Mouse (Mus musculus) kidney, adult 8-10 months (tissue): ENCODE results near the gene Fcho2.

Experiments
- DNase-seq, 2 experiments: peaks; one replicate each; pipeline ENCODE4 v3.0.0; 2022

Fcho2 gene

DNA sequence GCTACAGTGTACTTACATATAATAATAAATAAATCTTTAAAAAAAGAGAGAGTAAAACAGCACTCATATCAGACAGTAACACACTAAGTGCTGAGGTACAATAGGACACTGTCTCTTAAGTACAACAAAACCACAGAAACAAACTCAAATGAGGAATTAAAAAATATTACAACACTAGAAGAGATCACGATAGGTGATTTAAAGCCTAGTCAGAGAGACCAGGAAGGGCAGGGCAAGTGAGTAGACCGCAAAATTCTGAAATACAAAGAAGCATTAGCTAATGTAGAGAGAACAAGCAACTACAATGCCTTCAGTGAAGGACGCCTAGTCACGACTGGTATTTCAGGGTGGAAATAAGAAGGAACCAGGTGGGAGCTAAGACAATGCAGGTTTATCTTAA lies 11.6 kb downstream of the Fcho2 start:
- no peak for DNase-seq

- no peak for DNase-seq
Observed at GRCm38 (mm10) chr13:98802957-98803356, 12.3 kb downstream of the Fcho2 start.

DNA sequence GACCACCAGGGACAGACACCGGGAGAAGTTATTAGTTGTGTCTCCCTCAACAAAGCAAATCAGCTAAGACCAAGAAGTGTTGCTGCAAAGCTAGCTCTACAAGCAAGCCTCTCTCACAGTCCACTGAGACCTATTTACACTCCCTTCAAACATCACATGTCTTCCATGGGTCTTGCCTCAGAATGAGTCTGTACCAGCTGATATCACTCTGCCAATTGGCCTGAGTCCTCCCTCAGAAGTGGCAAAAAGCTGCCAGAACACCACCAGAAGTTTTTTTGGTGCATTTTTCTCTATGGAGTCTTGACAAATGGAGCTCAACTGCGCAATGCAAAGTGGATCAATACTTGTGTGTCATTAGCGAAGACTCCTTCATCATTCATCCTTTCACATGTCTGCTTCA lies 19.7 kb downstream of the Fcho2 start:
- DNase-seq, result no peak

DNA sequence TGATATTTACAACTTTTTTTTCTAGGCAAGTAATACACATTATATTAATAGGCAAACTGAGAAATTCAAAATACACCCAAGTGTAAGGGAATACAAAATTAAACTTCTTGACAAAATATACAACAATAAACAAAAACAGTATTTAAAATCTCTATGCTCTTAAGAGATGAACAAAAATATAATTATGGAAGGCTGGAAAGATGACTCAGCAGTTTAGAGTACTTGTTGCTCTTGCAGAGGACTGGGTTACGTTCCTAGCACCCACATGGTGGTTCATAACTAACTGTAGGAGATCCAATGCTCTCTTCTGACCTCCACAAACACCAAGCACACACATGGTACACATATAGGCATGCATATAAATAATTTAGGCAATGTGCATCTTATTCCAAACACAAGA lies 22.4 kb downstream of the Fcho2 start:
- DNase-seq, result no peak

GRCm38 (mm10) chr13:98791693-98792092 lies 23.6 kb downstream of the Fcho2 start:
- DNase-seq, result no peak

GRCm38 (mm10) chr13:98786970-98787685 lies 28.1 kb downstream of the Fcho2 start:
- DNase-seq, result no peak

- no peak for DNase-seq
Observed at GRCm38 (mm10) chr13:98777959-98778358, 37.3 kb downstream of the Fcho2 start.

DNA sequence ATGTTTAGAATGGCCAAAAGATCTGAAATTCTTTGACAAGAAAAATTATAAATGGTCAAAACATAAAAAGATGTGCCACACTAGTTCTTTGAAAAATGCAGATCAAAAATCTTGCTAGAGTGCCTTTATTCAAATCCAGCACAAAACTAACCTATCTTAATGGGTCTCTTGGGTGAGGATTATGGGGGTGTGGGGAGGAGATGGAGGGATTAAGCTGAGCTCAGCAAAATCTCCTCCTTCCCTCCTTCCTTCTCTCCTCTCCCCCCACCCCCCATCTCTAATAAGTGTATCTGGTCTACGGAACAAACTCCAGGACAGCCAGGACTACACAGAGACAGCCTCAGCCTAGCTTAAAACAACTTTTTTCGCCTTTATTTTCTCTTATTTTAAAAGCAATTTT lies 43.8 kb downstream of the Fcho2 start:
- DNase-seq, result no peak

DNA sequence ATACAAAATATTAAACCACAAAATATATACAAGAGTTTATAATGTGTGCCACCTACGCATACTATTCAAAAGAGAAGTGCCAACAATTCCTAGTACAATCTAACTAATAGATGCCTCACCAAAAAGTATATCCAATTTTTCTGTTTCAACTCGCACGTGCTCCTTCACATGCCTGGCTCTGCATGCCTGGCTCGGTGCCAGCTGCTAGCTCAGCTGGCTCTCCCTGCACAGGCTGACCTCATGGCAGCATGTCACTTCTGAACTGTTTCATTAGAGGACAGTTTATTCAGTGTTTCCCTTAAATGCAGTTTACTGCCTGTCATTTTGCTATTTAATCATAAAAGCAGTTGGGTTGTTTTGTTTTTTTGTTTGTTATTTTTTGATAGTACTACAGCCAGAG lies 46.9 kb downstream of the Fcho2 start:
- DNase-seq, result peak; percentile 68 to 70

DNA sequence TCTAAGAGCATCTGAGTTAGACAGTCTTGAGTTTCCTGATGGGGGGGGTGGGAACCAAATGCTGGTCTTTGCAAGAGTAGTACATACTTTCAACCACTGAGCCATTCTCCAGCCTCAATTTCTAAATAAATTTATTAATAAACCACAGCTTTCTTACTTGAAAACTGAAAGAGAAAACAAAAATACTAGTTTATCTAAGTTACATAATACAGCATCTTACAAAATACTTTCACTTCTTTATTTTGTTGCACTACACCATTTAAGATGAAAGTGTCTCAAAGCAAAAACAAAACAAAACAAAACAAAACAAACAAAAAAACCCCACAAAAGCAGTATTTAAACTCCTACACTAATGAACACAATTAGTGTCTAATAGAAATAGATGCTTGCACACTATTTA lies 53.5 kb downstream of the Fcho2 start:
- DNase-seq, result no peak

GRCm38 (mm10) chr13:98755886-98756285 lies 59.4 kb downstream of the Fcho2 start:
- DNase-seq, result no peak

DNA sequence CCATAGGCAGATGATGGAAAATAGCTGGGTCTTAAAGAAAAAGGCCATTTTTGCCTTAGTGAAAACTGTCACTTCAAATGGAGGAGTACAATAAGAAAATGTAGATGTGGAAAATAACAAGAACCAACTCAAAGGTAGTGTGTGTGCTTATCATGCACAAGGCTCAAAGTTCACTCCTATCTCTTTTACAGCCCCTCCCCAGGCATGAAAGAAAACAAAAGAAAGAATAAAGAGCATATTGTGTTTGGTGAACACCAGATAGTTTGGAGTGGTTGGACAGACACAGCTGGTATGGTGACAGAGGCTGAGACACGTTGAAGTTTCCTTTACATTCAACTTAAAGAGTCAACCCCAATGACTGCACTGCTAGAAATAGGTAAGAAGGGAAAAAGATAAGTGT lies 70.6 kb downstream of the Fcho2 start:
- DNase-seq, result no peak

DNA sequence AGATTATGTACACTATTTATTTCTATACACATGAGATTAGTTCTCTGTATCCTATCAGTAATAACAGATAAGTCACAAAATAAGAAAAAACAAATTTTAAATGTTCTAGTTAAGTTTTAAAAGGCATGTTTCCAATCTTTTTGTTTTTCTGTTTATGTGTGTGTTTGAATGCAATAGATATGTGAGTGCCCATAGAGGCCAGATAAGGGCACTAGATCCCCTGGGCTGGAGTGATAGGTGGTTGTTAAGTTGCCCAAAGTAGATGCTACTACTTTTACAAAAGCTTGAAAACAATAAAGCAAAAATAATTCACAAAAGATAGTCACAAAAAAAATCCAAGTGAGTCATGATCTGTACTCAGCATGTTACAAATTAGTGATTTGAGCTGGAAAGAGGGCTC lies 71.4 kb downstream of the Fcho2 start:
- no peak for DNase-seq

- no peak for DNase-seq
Observed at GRCm38 (mm10) chr13:98743214-98743613, 72.0 kb downstream of the Fcho2 start.

- DNase-seq, result no peak
Observed at GRCm38 (mm10) chr13:98738213-98738612, 77.0 kb downstream of the Fcho2 start.

DNA sequence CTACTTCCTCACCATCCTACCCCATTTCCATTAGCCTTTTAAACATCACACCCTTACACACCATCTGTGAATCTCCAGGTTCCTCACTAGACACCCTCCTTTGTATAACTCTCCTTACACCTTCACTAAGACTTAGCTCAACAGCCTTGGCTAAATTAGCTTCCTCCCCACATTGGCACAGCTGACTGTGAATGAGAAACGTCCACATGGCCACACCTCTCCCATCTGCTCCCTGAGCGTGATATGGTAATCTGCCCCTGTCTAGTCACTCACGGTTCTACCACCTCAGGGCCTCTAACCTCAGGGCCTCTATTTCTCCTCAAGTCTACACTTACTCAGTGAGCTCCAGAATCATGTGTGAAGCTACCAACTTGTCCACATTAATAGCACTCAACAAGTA lies 82.0 kb downstream of the Fcho2 start:
- no peak for DNase-seq

- DNase-seq, result no peak
Observed at GRCm38 (mm10) chr13:98729271-98730062, 85.8 kb downstream of the Fcho2 start.

DNA sequence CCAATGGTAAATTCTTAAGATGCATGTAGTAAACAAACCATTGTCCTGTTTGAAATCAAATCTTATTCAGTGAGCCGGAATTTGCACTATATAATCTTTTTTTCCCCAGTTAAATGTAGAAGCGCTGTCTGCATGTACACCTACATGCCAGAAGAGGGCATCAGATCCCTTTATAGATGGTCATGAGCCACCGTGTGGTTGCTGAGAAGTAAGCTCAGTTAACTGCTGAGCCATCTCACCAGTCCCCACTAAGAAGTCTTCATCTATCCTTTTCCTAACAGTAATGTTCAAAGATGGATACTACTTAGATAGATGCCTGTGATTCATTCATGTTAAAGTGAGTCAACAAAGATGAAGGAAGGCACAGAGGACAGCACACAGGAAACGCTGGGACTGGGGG lies 88.8 kb downstream of the Fcho2 start:
- DNase-seq, result peak in 1 of 2 experiments; percentile 17

DNA sequence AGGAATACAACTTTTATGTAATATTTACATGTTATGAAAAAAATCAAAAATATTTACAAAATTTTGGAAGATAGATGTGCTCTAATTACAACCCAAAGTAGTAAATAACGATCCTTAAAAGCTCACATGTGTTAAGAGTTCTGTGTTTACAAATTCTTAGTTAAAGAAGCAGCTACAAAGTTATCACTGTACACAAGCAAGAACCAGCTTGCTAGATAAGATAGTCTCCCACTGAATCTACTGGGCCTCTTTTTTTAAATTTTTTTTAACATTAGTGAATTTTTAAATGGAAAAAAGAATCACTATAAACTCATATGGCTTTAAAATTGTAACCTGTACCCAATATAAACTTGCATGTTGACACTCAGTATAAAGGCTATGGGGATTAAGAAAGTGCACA lies 91.8 kb downstream of the Fcho2 start:
- DNase-seq, result no peak

GRCm38 (mm10) chr13:98722296-98722695 lies 93.0 kb downstream of the Fcho2 start:
- DNase-seq, result no peak

GRCm38 (mm10) chr13:98716176-98716575 lies 99.1 kb downstream of the Fcho2 start:
- no peak for DNase-seq

GRCm38 (mm10) chr13:98715443-98715990 lies 99.7 kb downstream of the Fcho2 start:
- DNase-seq, result no peak

DNA sequence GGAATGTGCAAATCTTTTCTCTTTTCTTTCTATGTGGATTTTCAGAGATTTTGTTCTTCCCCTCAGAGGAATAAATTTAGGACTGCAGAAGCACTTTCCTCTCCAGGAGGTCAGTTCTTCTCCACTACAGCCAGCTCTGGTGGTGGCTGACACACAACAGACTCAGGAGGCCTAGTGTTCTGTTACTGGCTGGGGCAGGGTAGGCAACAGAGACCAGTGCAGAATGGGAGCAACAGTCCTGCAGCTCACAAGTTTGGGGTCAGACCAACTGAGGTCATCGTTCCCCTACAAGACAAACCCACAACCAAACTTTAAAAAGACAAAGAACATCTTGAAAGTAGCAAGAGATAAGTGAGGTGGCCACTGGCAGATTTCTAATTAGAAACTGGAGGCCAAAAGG lies 104.6 kb downstream of the Fcho2 start:
- DNase-seq, result no peak

GRCm38 (mm10) chr13:98710236-98710635 lies 105.0 kb downstream of the Fcho2 start:
- no peak for DNase-seq
